Mouse (Mus musculus) spleen, adult 2 months (tissue): Measurements from ENCODE around the gene Inpp5e.

Experiments
- CTCF ChIP-seq: fragments of 200-500 bp; IDR thresholded peaks from 2 replicates; pipeline ENCODE4 v1.5.1; 2011; ENCODE audit warnings: mild to moderate bottlenecking, inconsistent platforms; ENCODE audit not compliant: insufficient read depth, insufficient read length, insufficient replicate concordance; ENCODE audit errors: extremely low read depth
- POLR2A ChIP-seq: fragments of 200-500 bp; IDR thresholded peaks from 2 replicates; pipeline ENCODE4 v1.6.1; 2011; ENCODE audit warnings: low read depth, low read length, inconsistent platforms

DNA sequence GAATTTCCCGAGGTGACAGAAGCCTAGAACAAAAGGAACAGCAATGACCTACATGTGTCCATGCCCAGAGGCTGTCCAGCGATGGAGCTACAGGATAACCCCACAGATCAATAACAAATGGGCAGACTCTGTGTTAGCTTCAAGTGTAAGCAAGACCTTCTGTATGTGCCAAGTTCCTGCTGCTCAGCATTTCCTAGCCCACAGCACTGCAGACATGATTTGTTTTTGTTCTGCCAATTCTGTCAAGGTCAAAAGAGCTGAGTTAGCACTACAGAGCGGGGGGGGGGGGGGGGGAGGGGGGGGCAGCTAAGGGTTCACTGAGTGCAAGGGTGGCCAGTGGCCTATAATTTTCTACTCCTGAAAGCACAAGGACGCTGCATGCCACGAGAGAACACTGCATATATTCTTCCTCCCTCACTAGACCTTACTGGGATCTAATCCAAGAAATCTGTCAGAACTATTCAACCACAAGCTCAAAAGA lies 2.0 kb upstream of the Inpp5e start:
- TF ChIP-seq POLR2A (no peak), CTCF (no peak)
